Mouse (Mus musculus): Measurements from ENCODE around the gene Mcrip2. TPM values are rescaled to one million over a fixed set of nuclear protein-coding genes. Genes with fewer than 3 reads are reported as not detected.
"Not testable (repeated sequence)": the region's sequence is repeated elsewhere in the genome, so short reads cannot be mapped to it uniquely, and the experiment has no call there.

Mcrip2 gene
- polyA plus RNA-seq, 1 experiment from 2014 or later, result 8.0 TPM

DNA sequence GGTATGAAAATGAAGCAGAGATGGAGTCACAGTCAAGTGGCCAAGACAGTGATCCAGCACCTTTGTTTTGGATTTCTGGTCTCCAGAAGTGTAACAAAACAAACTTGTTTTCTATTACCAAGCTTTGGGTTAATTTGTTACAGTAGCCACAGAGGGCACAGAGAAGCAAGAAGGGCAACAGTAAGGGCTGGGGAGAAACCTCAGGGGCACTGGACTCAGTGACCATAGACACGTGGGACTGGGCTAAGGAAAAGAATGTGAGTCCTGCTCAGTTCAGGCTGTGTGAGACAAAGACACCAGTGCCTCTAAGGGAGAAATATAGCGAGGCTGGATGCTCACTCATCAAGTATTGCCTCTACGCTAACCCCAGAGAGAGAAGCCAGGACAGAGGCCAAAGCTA lies 4.1 kb upstream of the Mcrip2 start:
- no peak for ATAC-seq

GRCm38 (mm10) chr17:25871566-25871965 lies 3.0 kb upstream of the Mcrip2 start:
- ATAC-seq; H3K27me3 ChIP-seq; H3K9me3 ChIP-seq; H3K4me3 ChIP-seq (replicated peaks); H3K4me2 ChIP-seq (replicated peaks); H3K36me3 ChIP-seq; H3K9ac ChIP-seq (replicated peaks); H3K27ac ChIP-seq: not testable (repeated sequence)
- H3K4me1 ChIP-seq (replicated peaks), result peaks cover 36% of the 10 kb centered on the region

More for the DNA sequence above, 4.1 kb upstream of the Mcrip2 start:
- Histone ChIP-seq H3K36me3 (peaks cover 2% of the 10 kb centered on the region), H3K4me1 (replicated peaks) (peaks cover 38% of the 10 kb centered on the region), H3K4me2 (replicated peaks) (no peak overlapping the region), H3K9me3 (no peaks in the 10 kb centered on the region), H3K4me3 (replicated peaks) (no peak overlapping the region), H3K9ac (replicated peaks) (no peak overlapping the region), H3K27me3 (peaks cover 3% of the 10 kb centered on the region; the same call in 1 of the 2 replicates), H3K27ac (no peak overlapping the region)
- 82% methylated on average over 3 of the region's 3 CpGs for WGBS

- H3K9me3 ChIP-seq, result no peaks in the 10 kb centered on the region
- WGBS, result 90% methylated on average over 2 of the region's 2 CpGs
- no peak overlapping the region for H3K27ac ChIP-seq
- H3K27me3 ChIP-seq, result peaks cover 9% of the 10 kb centered on the region; the same call in 1 of the 2 replicates
- H3K36me3 ChIP-seq, result no peaks in the 10 kb centered on the region
- no peak for ATAC-seq
- no peak overlapping the region for H3K4me2 ChIP-seq (replicated peaks)
- H3K9ac ChIP-seq (replicated peaks), result no peak overlapping the region
- no peak overlapping the region for H3K4me3 ChIP-seq (replicated peaks)
- H3K4me1 ChIP-seq (replicated peaks), result peaks cover 27% of the 10 kb centered on the region
Observed at GRCm38 (mm10) chr17:25869954-25870353, 1.4 kb upstream of the Mcrip2 start.

- ATAC-seq, result no peak
- no peak overlapping the region for H3K9ac ChIP-seq (replicated peaks)
- peaks cover 26% of the 10 kb centered on the region for H3K4me1 ChIP-seq (replicated peaks)
- H3K36me3 ChIP-seq, result no peaks in the 10 kb centered on the region
- no peak overlapping the region for H3K4me3 ChIP-seq (replicated peaks)
- peaks cover 9% of the 10 kb centered on the region; the same call in 1 of the 2 replicates for H3K27me3 ChIP-seq
- WGBS, result 83% methylated on average over 8 of the region's 8 CpGs
- no peak overlapping the region for H3K27ac ChIP-seq
- H3K4me2 ChIP-seq (replicated peaks), result no peak overlapping the region
- H3K9me3 ChIP-seq, result no peaks in the 10 kb centered on the region
Observed at GRCm38 (mm10) chr17:25869498-25869897, 934 bp upstream of the Mcrip2 start.

- 1% methylated on average over 38 of the region's 42 CpGs for WGBS
- Histone ChIP-seq H3K4me2 (replicated peaks) (peak overlapping the region; percentile 92), H3K9ac (replicated peaks) (peak overlapping the region; percentile 82), H3K4me3 (replicated peaks) (peak overlapping the region; percentile 87), H3K4me1 (replicated peaks) (peaks cover 17% of the 10 kb centered on the region), H3K27me3 (peaks cover 9% of the 10 kb centered on the region; the same call in 1 of the 2 replicates), H3K36me3 (no peaks in the 10 kb centered on the region), H3K9me3 (no peaks in the 10 kb centered on the region), H3K27ac (peak overlapping the region; percentile 45)
- ATAC-seq, result peak; percentile 5
Observed at GRCm38 (mm10) chr17:25867836-25868600, 546 bp downstream of the Mcrip2 start.

DNA sequence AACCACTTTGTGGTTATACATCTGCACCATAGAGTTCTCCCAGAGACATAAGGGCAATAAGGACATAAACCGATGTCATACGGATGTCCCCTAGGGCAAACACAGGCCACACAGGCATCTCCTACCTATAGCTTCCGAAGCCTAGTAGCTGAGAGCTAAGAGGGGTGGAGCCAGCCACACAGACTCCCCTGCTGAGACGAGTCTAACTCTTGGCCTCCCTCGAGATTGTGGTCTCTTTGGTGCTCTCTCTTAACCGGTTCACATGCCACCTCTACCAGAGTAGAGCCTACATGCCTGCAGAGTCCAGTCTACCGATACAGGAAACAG lies 1.1 kb downstream of the Mcrip2 start:
- no peak for ATAC-seq
- peaks cover 17% of the 10 kb centered on the region for H3K4me1 ChIP-seq (replicated peaks)
- peak overlapping the region; percentile 92 for H3K4me2 ChIP-seq (replicated peaks)
- H3K9ac ChIP-seq (replicated peaks), result peak overlapping the region; percentile 82; the same call in 1 of the 2 replicates
- peak overlapping the region; percentile 87 for H3K4me3 ChIP-seq (replicated peaks)
- H3K27ac ChIP-seq, result no peak overlapping the region
- H3K36me3 ChIP-seq, result no peaks in the 10 kb centered on the region
- H3K9me3 ChIP-seq, result no peaks in the 10 kb centered on the region
- WGBS, result 16% methylated on average over 7 of the region's 7 CpGs
- H3K27me3 ChIP-seq, result peaks cover 9% of the 10 kb centered on the region; the same call in 1 of the 2 replicates

DNA sequence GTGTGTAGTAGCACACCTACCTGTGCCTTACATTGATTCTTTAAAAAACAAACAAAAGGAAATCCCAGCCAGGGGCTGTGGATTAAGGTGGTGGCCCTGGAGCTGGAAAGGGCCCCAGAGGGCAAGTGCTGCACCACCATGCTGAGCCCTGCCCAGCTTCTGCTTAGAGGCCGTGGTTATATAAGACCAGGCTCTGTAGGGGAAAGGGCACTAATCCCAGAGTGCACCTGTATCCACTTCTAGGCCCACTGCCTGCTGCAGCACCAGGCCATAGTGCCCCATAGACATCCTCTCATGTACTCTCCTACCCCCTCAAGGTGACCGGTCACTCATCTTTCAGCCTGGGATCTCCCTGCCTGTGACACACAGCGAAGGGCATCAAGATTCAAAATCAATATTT lies 2.4 kb downstream of the Mcrip2 start:
- Histone ChIP-seq H3K27ac (no peak overlapping the region), H3K9ac (replicated peaks) (no peak overlapping the region), H3K9me3 (no peaks in the 10 kb centered on the region), H3K4me3 (replicated peaks) (no peak overlapping the region), H3K36me3 (no peaks in the 10 kb centered on the region), H3K4me1 (replicated peaks) (peaks cover 24% of the 10 kb centered on the region), H3K4me2 (replicated peaks) (no peak overlapping the region), H3K27me3 (peaks cover 9% of the 10 kb centered on the region; the same call in 1 of the 2 replicates)
- ATAC-seq, result no peak
- WGBS, result 89% methylated on average over 3 of the region's 3 CpGs

DNA sequence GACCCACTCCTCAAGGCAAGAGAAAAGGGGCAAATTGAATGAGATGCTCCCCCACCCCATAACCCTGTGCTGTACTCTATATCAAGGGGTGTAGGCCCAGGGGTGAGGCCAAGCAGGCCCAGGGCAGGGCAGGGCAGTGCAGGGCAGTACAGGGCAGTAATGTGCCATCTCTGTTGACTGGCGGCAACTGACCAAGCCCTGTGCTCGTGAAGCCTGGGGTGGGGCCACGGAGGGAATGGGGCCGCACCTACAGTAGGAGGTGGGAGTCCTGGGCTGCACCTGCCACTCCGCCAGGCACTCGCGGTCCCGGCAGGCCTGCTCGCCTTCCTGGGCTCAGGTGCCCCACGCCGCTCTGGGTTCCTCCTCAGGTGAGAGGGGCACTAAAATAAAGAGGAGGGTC lies 3.3 kb downstream of the Mcrip2 start:
- ATAC-seq, result no peak

GRCm38 (mm10) chr17:25864311-25864710 lies 4.3 kb downstream of the Mcrip2 start:
- WGBS, result 91% methylated on average over 14 of the region's 14 CpGs
- Histone ChIP-seq H3K4me1 (replicated peaks) (peaks cover 40% of the 10 kb centered on the region), H3K27ac (no peak overlapping the region), H3K9me3 (no peaks in the 10 kb centered on the region), H3K4me2 (replicated peaks) (no peak overlapping the region), H3K9ac (replicated peaks) (no peak overlapping the region), H3K27me3 (peaks cover 9% of the 10 kb centered on the region; the same call in 1 of the 2 replicates), H3K4me3 (replicated peaks) (no peak overlapping the region), H3K36me3 (no peaks in the 10 kb centered on the region)
- no peak for ATAC-seq

More for the DNA sequence above, 3.3 kb downstream of the Mcrip2 start:
- Histone ChIP-seq H3K4me2 (replicated peaks) (no peak overlapping the region), H3K27ac (no peak overlapping the region), H3K36me3 (no peaks in the 10 kb centered on the region), H3K4me3 (replicated peaks) (no peak overlapping the region), H3K9me3 (no peaks in the 10 kb centered on the region), H3K9ac (replicated peaks) (no peak overlapping the region), H3K4me1 (replicated peaks) (peaks cover 33% of the 10 kb centered on the region), H3K27me3 (peaks cover 9% of the 10 kb centered on the region; the same call in 1 of the 2 replicates)
- WGBS, result 90% methylated on average over 11 of the region's 11 CpGs

DNA sequence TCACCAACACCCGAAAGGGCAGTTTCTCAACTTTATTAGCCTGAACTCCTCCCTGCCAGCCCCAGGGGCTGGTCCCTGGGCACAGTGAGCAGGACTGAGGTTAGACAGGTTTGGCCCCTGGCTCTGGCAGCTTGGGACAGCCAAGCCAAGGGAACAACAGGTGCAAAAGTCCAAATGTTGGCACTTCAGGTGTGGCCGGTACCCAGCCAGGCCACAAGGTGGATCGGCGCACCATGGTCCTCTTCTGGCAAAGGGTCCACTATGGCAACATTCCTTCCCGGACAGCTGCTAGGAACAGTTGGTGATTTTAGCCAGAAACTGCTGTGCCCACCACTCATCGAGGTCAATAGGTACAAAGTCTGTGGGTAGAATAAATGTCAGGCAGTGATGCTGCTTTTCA lies 4.9 kb downstream of the Mcrip2 start:
- H3K36me3 ChIP-seq, result no peaks in the 10 kb centered on the region
- H3K27me3 ChIP-seq, result peaks cover 9% of the 10 kb centered on the region; the same call in 1 of the 2 replicates
- peaks cover 35% of the 10 kb centered on the region for H3K4me1 ChIP-seq (replicated peaks)
- H3K9me3 ChIP-seq, result no peaks in the 10 kb centered on the region
- H3K27ac ChIP-seq, result no peak overlapping the region
- H3K4me3 ChIP-seq (replicated peaks), result no peak overlapping the region
- ATAC-seq, result no peak
- no peak overlapping the region for H3K9ac ChIP-seq (replicated peaks)
- WGBS, result 94% methylated on average over 6 of the region's 6 CpGs
- no peak overlapping the region for H3K4me2 ChIP-seq (replicated peaks)

- peak overlapping the region; percentile 69 for H3K4me3 ChIP-seq (replicated peaks)
- peak overlapping the region; percentile 90 for H3K4me2 ChIP-seq (replicated peaks)
- peak; percentile 72; the same call in 1 of the 2 replicates for ATAC-seq
- H3K36me3 ChIP-seq, result no peaks in the 10 kb centered on the region
- H3K27me3 ChIP-seq, result 0 out of 2 replicates have a peak, but pooled peaks cover 2% of the 10 kb centered on the region
- 5% methylated on average over 6 of the region's 6 CpGs for WGBS
- H3K4me1 ChIP-seq (replicated peaks), result peaks cover 26% of the 10 kb centered on the region
- no peaks in the 10 kb centered on the region for H3K9me3 ChIP-seq
- peak overlapping the region; percentile 88 for H3K27ac ChIP-seq
- peak overlapping the region; percentile 88 for H3K9ac ChIP-seq (replicated peaks)
Observed at GRCm38 (mm10) chr17:25861704-25862612, 6.6 kb downstream of the Mcrip2 start.
